In the genomic region with DNA sequence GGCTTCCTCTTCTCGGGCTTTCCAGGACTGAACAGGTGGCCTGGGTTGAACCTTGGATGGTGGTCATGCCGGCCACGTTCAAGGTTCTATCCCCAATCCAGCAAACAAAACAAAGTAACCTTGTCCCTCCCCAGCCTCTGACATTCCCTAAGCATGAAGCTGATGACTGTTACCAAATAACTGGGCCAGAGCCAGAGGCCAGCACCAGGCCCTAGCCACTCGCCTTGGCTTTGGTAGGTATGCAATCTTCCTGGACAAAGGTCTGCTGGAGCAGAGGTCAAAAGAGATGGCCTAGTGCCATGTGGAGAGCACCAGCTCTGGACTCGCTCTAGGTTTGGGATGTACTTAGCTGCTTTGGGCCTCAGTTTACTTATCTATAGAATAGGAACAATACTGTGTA, we compare ENCODE assay signal across 8 mouse cellular contexts. TPM values are rescaled to one million over a fixed set of nuclear protein-coding genes. Genes with fewer than 3 reads are reported as not detected.
DNase-seq lines count a peak whose midpoint lies in the region; ATAC-seq and TF ChIP-seq lines count a peak whose summit lies in the region.

No protein-coding gene starts in this region.

- peaks cover 19% of the 10 kb centered on the region; the same call in 1 of the 2 replicates for H3K36me3 ChIP-seq in forebrain, postnatal 0 days (ENCODE audit: insufficient read depth)
- H3K36me3 ChIP-seq in limb, embryonic 13.5 days, result peaks cover 53% of the 10 kb centered on the region

- H3K4me3 ChIP-seq in forebrain, postnatal 0 days (ENCODE audit: low read depth, low read length), result peak overlapping the region; percentile 76
- H3K4me3 ChIP-seq in limb, embryonic 13.5 days, result peak overlapping the region; percentile 98; the same call in 1 of the 2 replicates

- H3K9ac ChIP-seq in forebrain, postnatal 0 days, result peak overlapping the region; percentile 99
- peak overlapping the region; percentile 99 for H3K9ac ChIP-seq in limb, embryonic 13.5 days

- intact Hi-C loops in heart, postnatal 10 days (cut with DNase I), result no loop called here

- H3K9me3 ChIP-seq in forebrain, postnatal 0 days (ENCODE audit: low read length), result no peaks in the 10 kb centered on the region
- H3K9me3 ChIP-seq in limb, embryonic 13.5 days, result no peaks in the 10 kb centered on the region

- no peak for TF ChIP-seq CTCF in forebrain, postnatal 0 days (IDR thresholded peaks at IDR 0.05; ENCODE audit: low read depth)

- no peak for ATAC-seq in forebrain, postnatal 0 days
- ATAC-seq in limb, embryonic 13.5 days (ENCODE audit: low FRiP score, low read depth), result no peak

- no peaks in the 10 kb centered on the region for H3K27me3 ChIP-seq in forebrain, postnatal 0 days (ENCODE audit: insufficient read depth, low read length)
- H3K27me3 ChIP-seq in limb, embryonic 13.5 days, result no peaks in the 10 kb centered on the region

- DNase-seq in adipocyte (ENCODE audit: low spot score), result peak; percentile 58
- DNase-seq in adrenal gland, postnatal 10 days, result peak; percentile 81
- DNase-seq in forebrain, postnatal 0 days, result no peak
- no peak for DNase-seq in heart, adult 9 months (ENCODE audit: low spot score in 2 of 2)
- DNase-seq in thymus, postnatal 4 days, result no peak
- DNase-seq in heart, postnatal 10 days, result no peak
- DNase-seq in cerebellum, adult 18-20 months, result no peak

- H3K4me1 ChIP-seq in forebrain, postnatal 0 days (ENCODE audit: insufficient read depth), result peaks cover 35% of the 10 kb centered on the region
- H3K4me1 ChIP-seq in limb, embryonic 13.5 days, result peaks cover 53% of the 10 kb centered on the region

- WGBS in forebrain, postnatal 0 days, result 68% methylated on average over 5 of the region's 5 CpGs
- 83% methylated on average over 5 of the region's 5 CpGs for WGBS in limb, embryonic 13.5 days

- H3K4me2 ChIP-seq in forebrain, postnatal 0 days (ENCODE audit: low read depth), result peak overlapping the region; percentile 80
- H3K4me2 ChIP-seq in limb, embryonic 13.5 days (replicated peaks), result peak overlapping the region; percentile 92

- no peak overlapping the region for H3K27ac ChIP-seq in forebrain, postnatal 0 days (ENCODE audit: low read depth, low read length)
- no peak overlapping the region for H3K27ac ChIP-seq in limb, embryonic 13.5 days

RNA-seq across cellular contexts. Expression of gene Sbk1, which starts 3.3 kb away (rescaled TPM):
- 10 to 100 TPM; 40.7 to 52.5 TPM for total RNA-seq in adrenal gland, postnatal 10 days (2021)
- 445 and 497 TPM in 2 replicates for total RNA-seq in forebrain, postnatal 0 days (2014; rRNA removed)
- 204 and 224 TPM in 2 replicates for polyA plus RNA-seq in forebrain, postnatal 0 days (2015; fragmentation: Nextera tagmentation; extraction: Ambion mirVana)
- 56.7 and 58.2 TPM in 2 replicates for polyA plus RNA-seq in limb, embryonic 13.5 days (2015; fragmentation: Nextera tagmentation; extraction: Ambion mirVana)
- 10 to 100 TPM; 68.7 to 77.1 TPM for total RNA-seq in heart, postnatal 10 days (2021)

Comparison
In these comparisons a context has a peak if more than half of its experiments do, and no peak if none do; other contexts are left out.
1. DNase-seq: peak in adipocyte (single experiment) and adrenal gland, postnatal 10 days (single experiment); none in forebrain, postnatal 0 days (single experiment), heart, adult 9 months (0 of 2), thymus, postnatal 4 days (single experiment), heart, postnatal 10 days (0 of 2) and cerebellum, adult 18-20 months (0 of 2).